Mouse (Mus musculus) neural tube, embryonic 15.5 days (tissue): ENCODE results near the gene Plekhb2. TPM values are rescaled to one million over a fixed set of nuclear protein-coding genes. Genes with fewer than 3 reads are reported as not detected.

ENCODE experiments used
- ATAC-seq: fragments of 200-750 bp; cut with Nextera tagmentation; 2 replicates; pipeline ENCODE4 v1.8.0; 2017; ENCODE audit warnings: mild to moderate bottlenecking, moderate TSS enrichment, moderate library complexity; ENCODE audit not compliant: low FRiP score
- H3K27ac ChIP-seq: fragments of 300-500 bp; sonication (generic); replicated peaks from 2 replicates; pipeline ENCODE4 v1.5.1; 2015; ENCODE audit warnings: mild to moderate bottlenecking, inconsistent platforms
- H3K27me3 ChIP-seq: fragments of 300-500 bp; sonication (generic); replicated peaks from 2 replicates; pipeline ENCODE4 v1.6.1; 2015; ENCODE audit warnings: inconsistent platforms
- H3K36me3 ChIP-seq: fragments of 300-500 bp; sonication (generic); 2 replicates; pipeline ENCODE4 v1.6.1; 2015; ENCODE audit warnings: inconsistent platforms
- H3K4me1 ChIP-seq: fragments of 300-500 bp; sonication (generic); 2 replicates; pipeline ENCODE4 v1.6.1; 2015; ENCODE audit warnings: inconsistent platforms
- H3K4me2 ChIP-seq: fragments of 300-500 bp; sonication (generic); 2 replicates; pipeline ENCODE4 v1.6.1; 2015; ENCODE audit warnings: inconsistent platforms, mild to moderate bottlenecking, moderate library complexity
- H3K4me3 ChIP-seq: fragments of 300-500 bp; sonication (generic); replicated peaks from 2 replicates; pipeline ENCODE4 v1.5.1; 2015; ENCODE audit warnings: mild to moderate bottlenecking, inconsistent platforms
- H3K9ac ChIP-seq: fragments of 300-500 bp; sonication (generic); replicated peaks from 2 replicates; pipeline ENCODE4 v1.6.1; 2015; ENCODE audit warnings: mild to moderate bottlenecking, inconsistent platforms
- H3K9me3 ChIP-seq: fragments of 300-500 bp; sonication (generic); replicated peaks from 2 replicates; pipeline ENCODE4 v1.6.1; 2016; ENCODE audit warnings: inconsistent platforms
- WGBS: fragments of 180-500 bp; shearing (Covaris S2); methylation state at CpG from one replicate; pipeline ENCODE4 v1.1.7; 2015; ENCODE audit warnings: mixed read lengths; 5-methylcytosine and 5-hydroxymethylcytosine counted together
- polyA plus RNA-seq: library from polyadenylated mRNA; unstranded; fragments of >200 nt; fragmentation: Nextera tagmentation; extraction: Ambion mirVana; gene quantifications from 2 replicates; pipeline ENCODE4 v1.2.1, GENCODE M21; 2015

The Plekhb2 gene
- polyA plus RNA-seq, 1 experiment from 2014 or later = 84.0 TPM

- no peak overlapping the region for H3K4me2 ChIP-seq
- 96% methylated on average over 6 of the region's 6 CpGs for WGBS
- peaks cover 62% of the 10 kb centered on the region for H3K36me3 ChIP-seq
- ATAC-seq = no peak
- no peak overlapping the region for H3K9ac ChIP-seq
- H3K4me1 ChIP-seq = no peaks in the 10 kb centered on the region
- H3K27ac ChIP-seq = no peak overlapping the region
- no peak overlapping the region for H3K4me3 ChIP-seq
- no peaks in the 10 kb centered on the region for H3K27me3 ChIP-seq
- no peaks in the 10 kb centered on the region for H3K9me3 ChIP-seq
Observed at GRCm38 (mm10) chr1:34819225-34819910, 30.4 kb upstream of the Plekhb2 start.

DNA sequence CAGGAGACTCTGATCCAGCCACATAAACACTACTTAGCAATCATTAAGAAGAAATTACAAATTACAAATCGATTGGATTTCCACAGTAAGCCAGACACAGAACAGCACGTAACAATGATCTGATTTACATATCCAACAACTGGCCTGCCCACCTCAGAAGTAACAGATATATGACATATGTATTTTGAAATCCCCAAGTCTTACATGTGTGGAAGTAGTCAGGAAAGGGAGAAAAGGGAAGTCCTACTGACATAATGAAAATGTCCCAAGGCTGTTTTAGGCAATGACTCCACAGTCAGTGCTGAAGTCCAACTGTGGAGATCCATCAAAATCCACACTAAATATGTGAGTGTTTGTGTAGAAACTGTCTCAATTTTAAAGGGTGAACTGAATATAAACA, 28.4 kb upstream of the Plekhb2 start:
- no peaks in the 10 kb centered on the region for H3K9me3 ChIP-seq
- H3K4me3 ChIP-seq = no peak overlapping the region
- peaks cover 3% of the 10 kb centered on the region; the same call in 1 of the 2 replicates for H3K4me1 ChIP-seq
- no peak overlapping the region for H3K4me2 ChIP-seq
- no peak overlapping the region for H3K27ac ChIP-seq
- H3K27me3 ChIP-seq = no peaks in the 10 kb centered on the region
- no peak overlapping the region for H3K9ac ChIP-seq
- peaks cover 52% of the 10 kb centered on the region for H3K36me3 ChIP-seq
- WGBS = 92% methylated on average over 2 of the region's 2 CpGs
- ATAC-seq = no peak

- Histone ChIP-seq H3K27ac (no peak overlapping the region), H3K36me3 (peaks cover 52% of the 10 kb centered on the region), H3K4me2 (no peak overlapping the region), H3K27me3 (no peaks in the 10 kb centered on the region), H3K4me1 (peaks cover 3% of the 10 kb centered on the region; the same call in 1 of the 2 replicates), H3K4me3 (no peak overlapping the region), H3K9me3 (no peaks in the 10 kb centered on the region), H3K9ac (no peak overlapping the region)
- 88% methylated on average over 7 of the region's 7 CpGs for WGBS
- no peak for ATAC-seq
Observed at GRCm38 (mm10) chr1:34822003-34822402, 27.8 kb upstream of the Plekhb2 start.

- Histone ChIP-seq H3K27me3 (no peaks in the 10 kb centered on the region), H3K9ac (no peak overlapping the region), H3K4me3 (no peak overlapping the region), H3K4me1 (peaks cover 3% of the 10 kb centered on the region; the same call in 1 of the 2 replicates), H3K36me3 (peaks cover 50% of the 10 kb centered on the region), H3K27ac (no peak overlapping the region), H3K4me2 (no peak overlapping the region), H3K9me3 (no peaks in the 10 kb centered on the region)
- ATAC-seq = no peak
- WGBS = 94% methylated on average over 7 of the region's 7 CpGs
Observed at GRCm38 (mm10) chr1:34822746-34823145, 27.0 kb upstream of the Plekhb2 start.

GRCm38 (mm10) chr1:34823353-34823752, 26.4 kb upstream of the Plekhb2 start:
- H3K27ac ChIP-seq = no peak overlapping the region
- H3K4me1 ChIP-seq = peaks cover 3% of the 10 kb centered on the region; the same call in 1 of the 2 replicates
- H3K4me3 ChIP-seq = no peak overlapping the region
- peaks cover 51% of the 10 kb centered on the region for H3K36me3 ChIP-seq
- H3K9ac ChIP-seq = no peak overlapping the region
- no peaks in the 10 kb centered on the region for H3K9me3 ChIP-seq
- ATAC-seq = no peak
- no peak overlapping the region for H3K4me2 ChIP-seq
- no peaks in the 10 kb centered on the region for H3K27me3 ChIP-seq
- 83% methylated on average over 6 of the region's 6 CpGs for WGBS

GRCm38 (mm10) chr1:34824208-34824607, 25.6 kb upstream of the Plekhb2 start:
- 91% methylated on average over 8 of the region's 8 CpGs for WGBS
- H3K36me3 ChIP-seq = peaks cover 49% of the 10 kb centered on the region
- no peak overlapping the region for H3K4me2 ChIP-seq
- no peaks in the 10 kb centered on the region for H3K27me3 ChIP-seq
- H3K9me3 ChIP-seq = no peaks in the 10 kb centered on the region
- H3K4me3 ChIP-seq = no peak overlapping the region
- no peak overlapping the region for H3K9ac ChIP-seq
- H3K4me1 ChIP-seq = peaks cover 8% of the 10 kb centered on the region
- H3K27ac ChIP-seq = no peak overlapping the region
- no peak for ATAC-seq

- Histone ChIP-seq H3K4me2 (no peak overlapping the region), H3K36me3 (peaks cover 37% of the 10 kb centered on the region), H3K4me1 (peaks cover 22% of the 10 kb centered on the region), H3K27me3 (no peaks in the 10 kb centered on the region), H3K4me3 (no peak overlapping the region), H3K27ac (no peak overlapping the region), H3K9me3 (no peaks in the 10 kb centered on the region), H3K9ac (no peak overlapping the region)
- 80% methylated on average over 9 of the region's 9 CpGs for WGBS
- ATAC-seq = no peak
Observed at GRCm38 (mm10) chr1:34825909-34826308, 23.9 kb upstream of the Plekhb2 start.

GRCm38 (mm10) chr1:34827900-34828299, 21.9 kb upstream of the Plekhb2 start:
- H3K4me2 ChIP-seq = no peak overlapping the region
- peaks cover 37% of the 10 kb centered on the region for H3K4me1 ChIP-seq
- WGBS = 78% methylated on average over 7 of the region's 7 CpGs
- H3K9ac ChIP-seq = no peak overlapping the region
- H3K36me3 ChIP-seq = peaks cover 34% of the 10 kb centered on the region
- no peak for ATAC-seq
- H3K27me3 ChIP-seq = no peaks in the 10 kb centered on the region
- H3K27ac ChIP-seq = no peak overlapping the region
- no peaks in the 10 kb centered on the region for H3K9me3 ChIP-seq
- no peak overlapping the region for H3K4me3 ChIP-seq

DNA sequence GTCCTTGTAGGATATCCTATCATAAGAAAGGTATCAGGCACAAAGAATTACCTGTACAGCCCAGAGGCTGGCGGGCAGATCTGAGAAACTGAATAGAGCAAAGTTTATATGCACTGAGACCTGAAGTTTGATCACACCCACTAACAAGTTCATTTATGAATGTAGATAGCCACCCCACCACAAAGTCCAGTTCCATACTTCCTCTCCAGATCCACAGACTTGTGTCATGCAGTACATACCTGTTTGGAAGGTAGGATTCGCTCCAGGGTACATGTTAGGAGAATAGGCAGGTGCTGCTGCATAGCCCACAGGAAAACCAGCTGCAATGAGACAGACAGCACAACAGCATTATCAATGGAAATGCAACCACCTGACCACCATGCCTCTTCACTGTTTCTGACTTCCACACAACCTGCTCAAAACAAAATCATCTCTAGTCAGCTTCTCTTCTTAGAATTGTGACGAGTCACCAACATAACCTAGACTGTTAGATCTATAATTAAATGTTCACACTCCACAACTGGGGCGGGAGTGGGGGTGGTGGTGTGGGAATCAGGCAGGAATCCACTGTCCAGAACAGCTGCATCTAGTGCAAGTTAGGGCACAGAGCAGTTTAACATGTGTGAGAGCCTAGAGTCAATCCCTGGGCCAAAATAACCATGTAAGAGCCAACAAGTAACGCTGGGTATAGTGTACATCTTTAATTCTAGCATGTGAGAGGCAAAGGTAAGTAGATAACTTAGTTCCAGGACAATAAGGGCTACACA, 21.1 kb upstream of the Plekhb2 start:
- no peak overlapping the region for H3K4me3 ChIP-seq
- H3K4me2 ChIP-seq = no peak overlapping the region
- H3K27me3 ChIP-seq = no peaks in the 10 kb centered on the region
- peaks cover 34% of the 10 kb centered on the region for H3K36me3 ChIP-seq
- ATAC-seq = no peak
- H3K9me3 ChIP-seq = no peaks in the 10 kb centered on the region
- 94% methylated on average over 5 of the region's 5 CpGs for WGBS
- H3K27ac ChIP-seq = no peak overlapping the region
- H3K4me1 ChIP-seq = peaks cover 42% of the 10 kb centered on the region
- no peak overlapping the region for H3K9ac ChIP-seq

- H3K4me1 ChIP-seq = peaks cover 48% of the 10 kb centered on the region
- no peak overlapping the region for H3K9ac ChIP-seq
- H3K9me3 ChIP-seq = no peaks in the 10 kb centered on the region
- H3K4me3 ChIP-seq = no peak overlapping the region
- no peaks in the 10 kb centered on the region for H3K27me3 ChIP-seq
- H3K36me3 ChIP-seq = peaks cover 36% of the 10 kb centered on the region
- WGBS = 83% methylated on average over 2 of the region's 2 CpGs
- no peak for ATAC-seq
- no peak overlapping the region for H3K27ac ChIP-seq
- no peak overlapping the region for H3K4me2 ChIP-seq
Observed at GRCm38 (mm10) chr1:34830934-34831333, 18.8 kb upstream of the Plekhb2 start.

DNA sequence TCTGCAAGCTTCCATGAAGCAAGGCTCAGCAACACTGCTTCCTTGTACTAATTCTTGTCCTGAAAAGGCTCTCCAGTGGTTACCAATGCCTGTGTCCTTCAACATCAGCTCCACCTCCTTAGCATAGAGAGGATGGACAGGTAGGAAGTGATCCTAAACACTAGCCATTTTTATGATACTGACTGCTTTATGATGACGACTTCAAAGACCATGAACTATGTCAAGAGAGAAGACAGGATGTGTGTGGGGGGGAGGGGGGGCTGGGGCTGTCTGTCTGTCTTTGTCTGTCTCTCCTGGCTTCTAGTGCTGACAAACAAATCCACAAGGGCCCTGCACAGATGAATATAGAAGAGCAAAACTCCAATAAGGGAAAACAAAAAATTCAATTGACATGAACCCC, 18.4 kb upstream of the Plekhb2 start:
- Histone ChIP-seq H3K4me3 (no peak overlapping the region), H3K9me3 (no peaks in the 10 kb centered on the region), H3K4me2 (no peak overlapping the region), H3K27me3 (no peaks in the 10 kb centered on the region), H3K36me3 (peaks cover 41% of the 10 kb centered on the region), H3K9ac (no peak overlapping the region), H3K4me1 (peaks cover 52% of the 10 kb centered on the region), H3K27ac (no peak overlapping the region)
- ATAC-seq = no peak
- WGBS = 75% methylated on average over 1 of the region's 1 CpGs

DNA sequence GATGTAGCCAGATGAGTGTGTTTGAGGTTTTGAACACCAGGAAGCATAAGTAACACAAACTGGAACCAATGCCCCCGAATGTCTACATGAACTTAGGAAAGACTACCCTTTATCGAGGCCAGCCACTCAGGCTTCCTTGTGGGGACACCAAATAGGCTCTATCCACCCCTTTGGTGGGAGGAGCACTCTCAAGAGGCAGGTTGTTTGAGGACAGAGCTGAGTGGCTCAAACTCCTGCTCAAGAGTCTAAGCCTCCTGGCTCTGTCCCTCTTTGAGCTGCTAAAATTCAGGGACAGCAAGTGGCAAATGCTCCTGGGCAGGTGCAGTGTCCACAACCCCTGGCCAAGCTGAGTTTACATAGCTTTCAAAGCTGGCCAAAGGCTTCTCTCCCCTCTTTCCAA, 14.9 kb upstream of the Plekhb2 start:
- H3K4me1 ChIP-seq = peaks cover 70% of the 10 kb centered on the region
- no peak overlapping the region for H3K9ac ChIP-seq
- H3K27me3 ChIP-seq = no peaks in the 10 kb centered on the region
- H3K4me3 ChIP-seq = no peak overlapping the region
- ATAC-seq = no peak
- peaks cover 19% of the 10 kb centered on the region for H3K36me3 ChIP-seq
- H3K27ac ChIP-seq = no peak overlapping the region
- no peaks in the 10 kb centered on the region for H3K9me3 ChIP-seq
- whole genome bisulfite sequencing = 96% methylated on average over 2 of the region's 2 CpGs
- H3K4me2 ChIP-seq = no peak overlapping the region
